Mouse (Mus musculus): ENCODE results near the gene Pcdh15. TPM values are rescaled to one million over a fixed set of nuclear protein-coding genes. Genes with fewer than 3 reads are reported as not detected.

The Pcdh15 gene
- polyA plus RNA-seq, 1 experiment, result 6.0 TPM

DNA sequence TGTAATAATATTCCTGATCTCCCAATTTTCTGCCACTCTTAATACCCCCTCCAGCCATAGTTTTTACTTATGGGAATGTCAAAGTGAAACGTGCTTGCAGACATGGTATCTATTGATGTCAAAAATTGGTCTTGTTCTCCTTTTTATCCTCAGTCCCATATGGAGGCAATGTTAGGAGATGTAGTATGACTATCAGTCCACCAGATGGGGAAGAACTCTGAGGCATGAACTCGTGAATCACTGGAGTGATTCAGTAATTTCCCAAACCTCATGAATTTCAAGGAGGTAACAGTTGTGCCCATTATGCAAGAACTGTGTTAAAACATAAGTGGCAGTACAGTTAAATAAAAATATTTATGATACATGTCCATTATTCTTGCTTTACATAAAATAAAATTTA, 116.9 kb downstream of the Pcdh15 start:
- TF ChIP-seq CTCF (IDR thresholded peaks at IDR 0.05; ENCODE audit: borderline replicate concordance, insufficient read depth, low read depth, low read length), result no peak
- no peak for TF ChIP-seq POLR2A (IDR thresholded peaks at IDR 0.05; ENCODE audit: borderline replicate concordance, insufficient read depth, low read length)

DNA sequence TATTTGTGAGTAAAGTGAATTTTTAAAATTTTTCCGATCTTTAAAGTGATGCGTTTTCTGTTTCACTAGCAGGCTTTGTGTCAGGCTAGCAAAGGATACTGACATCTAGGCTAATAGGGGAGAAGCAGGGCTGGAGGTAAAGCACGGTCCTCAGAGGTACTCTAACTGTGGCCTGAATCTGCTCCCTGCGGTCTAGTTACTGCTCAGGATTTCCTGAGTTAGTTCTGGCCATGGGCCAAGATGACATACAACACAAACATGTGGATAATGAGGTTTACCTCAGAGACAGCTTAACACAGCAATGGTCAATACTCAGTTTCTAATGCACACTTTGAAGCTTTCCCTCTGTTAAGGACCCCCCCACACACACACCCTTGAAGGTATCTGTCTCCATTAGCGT, 143.2 kb downstream of the Pcdh15 start:
- no peak for TF ChIP-seq POLR2A (IDR thresholded peaks at IDR 0.05; ENCODE audit: borderline replicate concordance, insufficient read depth, low read length)
- TF ChIP-seq CTCF (IDR thresholded peaks at IDR 0.05; ENCODE audit: borderline replicate concordance, insufficient read depth, low read depth, low read length), result no peak
- WGBS, result 76% methylated on average over 5 of the region's 5 CpGs
- no peaks in the 10 kb centered on the region for H3K27me3 ChIP-seq (ENCODE audit: control insufficient read depth, insufficient read depth, low read length)
- no peak for DNase-seq
- H3K4me1 ChIP-seq (ENCODE audit: control insufficient read depth, insufficient read depth, low read length), result no peaks in the 10 kb centered on the region
- no peak overlapping the region for H3K4me3 ChIP-seq (replicated peaks; ENCODE audit: insufficient read depth, low read depth, low read length)
- H3K27ac ChIP-seq (ENCODE audit: insufficient read depth, low read length), result no peak overlapping the region

More for the DNA sequence above, 116.9 kb downstream of the Pcdh15 start:
- no peak overlapping the region for H3K4me3 ChIP-seq (replicated peaks; ENCODE audit: insufficient read depth, low read depth, low read length)
- 65% methylated on average over 2 of the region's 2 CpGs for WGBS
- H3K27me3 ChIP-seq (ENCODE audit: control insufficient read depth, insufficient read depth, low read length), result no peaks in the 10 kb centered on the region
- H3K27ac ChIP-seq (ENCODE audit: insufficient read depth, low read length), result no peak overlapping the region
- H3K4me1 ChIP-seq (ENCODE audit: control insufficient read depth, insufficient read depth, low read length), result no peaks in the 10 kb centered on the region
- no peak for DNase-seq

DNA sequence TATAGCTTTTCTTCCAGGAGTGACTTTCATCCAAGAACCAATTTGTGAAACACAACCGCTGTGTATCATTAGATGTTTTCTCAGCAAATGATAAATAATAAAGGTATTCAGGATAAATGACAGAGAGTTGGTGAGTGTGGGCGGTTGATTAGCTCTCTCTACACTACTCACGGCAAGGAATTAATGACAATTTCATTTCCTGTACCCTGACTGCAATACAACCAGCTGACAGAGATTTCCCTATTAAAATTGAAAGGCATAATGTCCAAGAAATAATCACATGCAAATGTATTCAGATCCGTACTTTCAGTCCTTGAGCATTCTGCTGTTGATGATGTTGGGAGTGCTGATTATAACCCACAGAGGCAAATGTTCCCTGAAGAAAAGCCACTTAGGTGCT, 181.3 kb downstream of the Pcdh15 start:
- no peaks in the 10 kb centered on the region for H3K27me3 ChIP-seq (ENCODE audit: control insufficient read depth, insufficient read depth, low read length)

DNA sequence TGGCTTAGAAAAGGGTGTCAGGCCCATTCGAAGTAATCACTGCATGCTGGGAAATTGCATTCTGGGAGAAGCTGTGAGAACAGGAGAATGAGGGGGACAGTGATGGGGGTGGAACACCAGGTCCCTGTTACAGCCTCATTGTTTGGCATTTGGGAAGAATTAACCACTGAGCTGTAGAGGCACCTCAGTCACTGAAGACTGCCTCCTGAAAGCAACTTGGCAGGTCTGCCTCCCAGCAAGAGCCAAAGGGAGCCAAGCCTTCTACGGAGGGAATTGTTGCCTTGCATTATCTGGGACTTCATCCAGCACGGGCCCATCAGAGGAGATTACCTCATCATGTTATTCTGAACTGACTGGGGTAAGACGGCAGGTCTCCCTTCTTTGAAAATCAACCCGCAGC, 197.3 kb downstream of the Pcdh15 start:
- H3K4me1 ChIP-seq (ENCODE audit: control insufficient read depth, insufficient read depth, low read length), result no peaks in the 10 kb centered on the region
- H3K27me3 ChIP-seq (ENCODE audit: control insufficient read depth, insufficient read depth, low read length), result no peaks in the 10 kb centered on the region
- WGBS, result 6% methylated on average over 5 of the region's 5 CpGs
- peak; percentile 23 to 56 for DNase-seq
- TF ChIP-seq CTCF (IDR thresholded peaks at IDR 0.05; ENCODE audit: borderline replicate concordance, insufficient read depth, low read depth, low read length) (no peak), POLR2A (IDR thresholded peaks at IDR 0.05; ENCODE audit: borderline replicate concordance, insufficient read depth, low read length) (no peak)
- H3K4me3 ChIP-seq (replicated peaks; ENCODE audit: insufficient read depth, low read depth, low read length), result no peak overlapping the region
- H3K27ac ChIP-seq (ENCODE audit: insufficient read depth, low read length), result no peak overlapping the region

More for the DNA sequence above, 181.3 kb downstream of the Pcdh15 start:
- TF ChIP-seq POLR2A (IDR thresholded peaks at IDR 0.05; ENCODE audit: borderline replicate concordance, insufficient read depth, low read length) (no peak), CTCF (IDR thresholded peaks at IDR 0.05; ENCODE audit: borderline replicate concordance, insufficient read depth, low read depth, low read length) (no peak)
- Histone ChIP-seq H3K4me3 (replicated peaks; ENCODE audit: insufficient read depth, low read depth, low read length) (no peak overlapping the region), H3K27ac (ENCODE audit: insufficient read depth, low read length) (no peak overlapping the region), H3K4me1 (ENCODE audit: control insufficient read depth, insufficient read depth, low read length) (no peaks in the 10 kb centered on the region)
- WGBS, result 86% methylated on average over 4 of the region's 4 CpGs
- no peak for DNase-seq

DNA sequence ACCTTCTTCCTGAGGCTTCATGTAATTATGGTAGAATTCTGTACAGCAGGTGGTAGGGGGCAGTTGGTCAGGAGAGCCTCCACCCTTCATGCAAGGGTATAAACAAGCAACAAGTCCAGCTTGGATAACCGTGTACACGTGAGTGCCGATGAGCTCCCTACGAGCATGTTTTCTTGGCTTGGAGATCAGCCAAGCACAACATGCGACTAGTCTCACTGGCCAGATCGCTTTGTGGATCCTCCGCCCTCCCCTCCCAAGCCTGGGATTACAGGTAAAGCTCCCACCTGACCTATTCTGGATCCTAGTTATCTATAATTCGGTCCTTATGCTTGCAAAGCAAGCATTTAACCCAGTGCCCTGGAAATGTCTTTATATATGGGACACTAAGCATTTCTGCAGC, 202.8 kb downstream of the Pcdh15 start:
- TF ChIP-seq CTCF (IDR thresholded peaks at IDR 0.05; ENCODE audit: borderline replicate concordance, insufficient read depth, low read depth, low read length) (no peak), POLR2A (IDR thresholded peaks at IDR 0.05; ENCODE audit: borderline replicate concordance, insufficient read depth, low read length) (no peak)
- no peaks in the 10 kb centered on the region for H3K4me1 ChIP-seq (ENCODE audit: control insufficient read depth, insufficient read depth, low read length)
- WGBS, result 14% methylated on average over 8 of the region's 8 CpGs
- H3K27me3 ChIP-seq (ENCODE audit: control insufficient read depth, insufficient read depth, low read length), result no peaks in the 10 kb centered on the region
- no peak for DNase-seq
- H3K27ac ChIP-seq (ENCODE audit: insufficient read depth, low read length), result no peak overlapping the region
- no peak overlapping the region for H3K4me3 ChIP-seq (replicated peaks; ENCODE audit: insufficient read depth, low read depth, low read length)

DNA sequence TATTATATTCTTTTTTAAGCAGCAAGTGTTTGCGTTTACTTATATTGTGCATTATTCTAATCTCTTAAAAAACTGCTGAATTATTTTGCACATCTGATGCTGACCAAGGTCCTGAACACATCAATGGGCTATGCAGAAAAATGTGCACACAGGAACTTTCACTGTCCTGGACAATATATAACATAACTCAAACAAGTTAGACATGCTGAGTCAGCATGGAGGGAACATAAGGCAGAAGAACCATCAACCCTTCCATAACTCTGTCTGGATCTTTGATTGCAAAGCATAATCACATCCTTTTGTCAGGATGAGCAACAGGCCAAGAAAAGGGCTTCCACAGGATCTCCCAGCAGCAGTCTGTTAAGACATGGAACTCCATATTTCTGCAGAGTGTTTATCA, 207.5 kb downstream of the Pcdh15 start:
- no peak for TF ChIP-seq CTCF (IDR thresholded peaks at IDR 0.05; ENCODE audit: borderline replicate concordance, insufficient read depth, low read depth, low read length)
- TF ChIP-seq POLR2A (IDR thresholded peaks at IDR 0.05; ENCODE audit: borderline replicate concordance, insufficient read depth, low read length), result no peak
- no peak for DNase-seq
- H3K4me3 ChIP-seq (replicated peaks; ENCODE audit: insufficient read depth, low read depth, low read length), result no peak overlapping the region
- no peaks in the 10 kb centered on the region for H3K4me1 ChIP-seq (ENCODE audit: control insufficient read depth, insufficient read depth, low read length)
- no peaks in the 10 kb centered on the region for H3K27me3 ChIP-seq (ENCODE audit: control insufficient read depth, insufficient read depth, low read length)
- WGBS, result 95% methylated on average over 1 of the region's 1 CpGs
- H3K27ac ChIP-seq (ENCODE audit: insufficient read depth, low read length), result no peak overlapping the region

DNA sequence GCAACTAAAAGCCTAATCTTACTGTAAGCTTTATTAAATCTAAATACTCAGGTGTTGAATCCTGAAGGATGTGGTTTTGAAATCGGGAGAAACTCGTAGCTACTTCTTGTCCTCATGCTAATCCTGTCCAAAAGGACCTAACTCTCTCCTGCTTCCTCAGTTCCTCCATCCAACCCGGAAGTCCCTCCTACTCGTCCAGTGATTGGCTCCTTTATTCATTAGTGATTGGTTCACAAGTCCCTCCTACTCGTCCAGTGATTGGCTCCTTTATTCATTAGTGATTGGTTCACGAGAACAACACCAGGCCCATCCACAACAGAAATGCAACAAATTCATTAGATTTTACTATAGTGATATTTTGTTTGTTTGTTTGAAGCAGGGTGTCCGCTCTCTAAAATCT, 227.7 kb downstream of the Pcdh15 start:
- no peaks in the 10 kb centered on the region for H3K4me1 ChIP-seq (ENCODE audit: control insufficient read depth, insufficient read depth, low read length)
- DNase-seq, result no peak
- WGBS, result 90% methylated on average over 7 of the region's 7 CpGs
- H3K4me3 ChIP-seq (replicated peaks; ENCODE audit: insufficient read depth, low read depth, low read length), result no peak overlapping the region
- H3K27ac ChIP-seq (ENCODE audit: insufficient read depth, low read length), result no peak overlapping the region
- no peak for TF ChIP-seq CTCF (IDR thresholded peaks at IDR 0.05; ENCODE audit: borderline replicate concordance, insufficient read depth, low read depth, low read length)
- TF ChIP-seq POLR2A (IDR thresholded peaks at IDR 0.05; ENCODE audit: borderline replicate concordance, insufficient read depth, low read length), result no peak
- H3K27me3 ChIP-seq (ENCODE audit: control insufficient read depth, insufficient read depth, low read length), result no peaks in the 10 kb centered on the region

DNA sequence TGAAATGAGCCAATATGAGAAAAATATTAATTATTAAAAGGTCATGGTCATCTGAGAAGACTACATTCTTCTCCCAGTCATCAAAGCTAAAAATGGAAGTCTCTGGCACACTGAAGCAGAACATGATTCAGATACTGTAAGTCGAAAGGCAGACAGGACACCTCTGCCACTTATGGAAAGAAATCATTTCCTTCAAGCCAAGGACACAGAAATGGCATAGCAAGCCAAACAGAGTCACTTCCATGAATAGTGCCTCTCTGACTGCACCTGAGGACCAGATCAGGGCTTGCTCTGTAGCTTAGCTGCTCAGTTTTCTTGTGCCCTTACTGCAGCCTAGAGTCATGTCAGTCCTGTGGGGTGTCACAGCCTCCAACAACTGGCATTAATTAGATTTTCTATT, 234.3 kb downstream of the Pcdh15 start:
- no peak for DNase-seq
- no peaks in the 10 kb centered on the region for H3K27me3 ChIP-seq (ENCODE audit: control insufficient read depth, insufficient read depth, low read length)
- TF ChIP-seq POLR2A (IDR thresholded peaks at IDR 0.05; ENCODE audit: borderline replicate concordance, insufficient read depth, low read length) (no peak), CTCF (IDR thresholded peaks at IDR 0.05; ENCODE audit: borderline replicate concordance, insufficient read depth, low read depth, low read length) (no peak)
- no peaks in the 10 kb centered on the region for H3K4me1 ChIP-seq (ENCODE audit: control insufficient read depth, insufficient read depth, low read length)
- H3K4me3 ChIP-seq (replicated peaks; ENCODE audit: insufficient read depth, low read depth, low read length), result no peak overlapping the region
- no peak overlapping the region for H3K27ac ChIP-seq (ENCODE audit: insufficient read depth, low read length)
- WGBS, result 76% methylated on average over 1 of the region's 1 CpGs

Data from cerebellum, adult 2 months (tissue).